Mouse (Mus musculus) small intestine, adult 2 months (tissue): ENCODE measurements around the gene Tmem179.

Experiments
- CTCF ChIP-seq: fragments of 200-500 bp; IDR thresholded peaks from 2 replicates; pipeline ENCODE4 v1.5.1; 2012; ENCODE audit warnings: low read depth, mild to moderate bottlenecking, control low read depth, inconsistent platforms, low read length, moderate library complexity, mixed read lengths; ENCODE audit not compliant: insufficient replicate concordance, insufficient read length; ENCODE audit errors: extremely low read depth
- POLR2A ChIP-seq: fragments of 200-500 bp; IDR thresholded peaks from 2 replicates; pipeline ENCODE4 v1.6.1; 2012; ENCODE audit warnings: low read depth, mild to moderate bottlenecking, control low read depth, inconsistent platforms, low read length, moderate library complexity

GRCm38 (mm10) chr12:112469393-112469792 lies 47.2 kb downstream of the Tmem179 start:
- no peak for TF ChIP-seq CTCF
- no peak for TF ChIP-seq POLR2A
